Mouse (Mus musculus): ENCODE measurements around the gene Nrxn1. TPM values are rescaled to one million over a fixed set of nuclear protein-coding genes. Genes with fewer than 3 reads are reported as not detected.
A peak's percentile ranks its signal among the peaks of the same experiment; 100 is the strongest.

Gene Nrxn1
- polyA plus RNA-seq, 1 experiment from 2014 or later, result 40.7 TPM

DNA sequence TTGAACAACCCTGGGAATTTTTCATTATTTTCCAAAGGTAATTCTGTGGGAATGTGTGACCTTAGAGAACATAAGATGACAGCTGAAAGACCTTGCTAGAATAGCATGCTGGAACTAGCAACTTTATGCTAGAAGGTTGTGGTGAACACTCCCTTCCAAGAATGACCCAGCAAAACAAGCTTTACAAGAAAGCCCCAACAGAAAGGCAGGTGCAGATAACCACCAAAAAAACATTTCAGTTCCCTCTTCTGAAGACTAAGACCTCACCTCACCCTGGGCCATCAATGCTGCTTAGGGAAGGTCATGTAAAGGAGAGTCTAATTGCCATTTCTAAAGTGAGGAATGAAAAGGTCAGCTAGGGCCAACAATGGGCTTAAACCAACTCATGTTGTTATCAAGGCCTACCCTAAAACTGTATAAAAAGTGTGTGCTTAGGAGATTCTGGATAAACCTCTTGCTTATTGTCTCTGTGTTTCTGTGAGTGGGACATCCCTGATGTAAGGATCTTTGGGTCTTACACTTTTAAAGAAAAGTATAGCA, 249.7 kb downstream of the Nrxn1 start:
- H3K4me2 ChIP-seq (replicated peaks), result no peak overlapping the region
- no peaks in the 10 kb centered on the region for H3K27me3 ChIP-seq
- H3K9me3 ChIP-seq, result no peaks in the 10 kb centered on the region
- H3K27ac ChIP-seq (replicated peaks), result no peak overlapping the region
- ATAC-seq (ENCODE audit: low FRiP score, low read depth), result no peak
- H3K4me3 ChIP-seq, result no peak overlapping the region
- no peaks in the 10 kb centered on the region for H3K36me3 ChIP-seq
- H3K9ac ChIP-seq (replicated peaks), result no peak overlapping the region
- H3K4me1 ChIP-seq, result 0 out of 2 replicates have a peak, but pooled peaks cover 6% of the 10 kb centered on the region

GRCm38 (mm10) chr17:90837022-90837414, 255.9 kb downstream of the Nrxn1 start:
- 0 out of 2 replicates have a peak, but pooled peaks cover 6% of the 10 kb centered on the region for H3K4me1 ChIP-seq
- H3K9ac ChIP-seq (replicated peaks), result no peak overlapping the region
- no peaks in the 10 kb centered on the region for H3K36me3 ChIP-seq
- peak overlapping the region; percentile 65 for H3K27ac ChIP-seq (replicated peaks)
- no peak overlapping the region for H3K4me3 ChIP-seq
- peak; percentile 82 for ATAC-seq (ENCODE audit: low FRiP score, low read depth)
- H3K9me3 ChIP-seq, result no peaks in the 10 kb centered on the region
- no peak overlapping the region for H3K4me2 ChIP-seq (replicated peaks)
- H3K27me3 ChIP-seq, result no peaks in the 10 kb centered on the region

GRCm38 (mm10) chr17:90836154-90837021, 256.5 kb downstream of the Nrxn1 start:
- peak; percentile 55; the same call in 1 of the 2 replicates for ATAC-seq (ENCODE audit: low FRiP score, low read depth)

GRCm38 (mm10) chr17:90818340-90818739, 274.5 kb downstream of the Nrxn1 start:
- no peak overlapping the region for H3K4me2 ChIP-seq (replicated peaks)
- no peaks in the 10 kb centered on the region for H3K27me3 ChIP-seq
- 86% methylated on average over 2 of the region's 2 CpGs for whole genome bisulfite sequencing
- H3K4me3 ChIP-seq, result no peak overlapping the region
- no peak overlapping the region for H3K9ac ChIP-seq (replicated peaks)
- H3K36me3 ChIP-seq, result no peaks in the 10 kb centered on the region
- H3K4me1 ChIP-seq, result no peaks in the 10 kb centered on the region
- no peak overlapping the region for H3K27ac ChIP-seq (replicated peaks)
- H3K9me3 ChIP-seq, result no peaks in the 10 kb centered on the region
- no peak for ATAC-seq (ENCODE audit: low FRiP score, low read depth)

More at GRCm38 (mm10) chr17:90836154-90837021, 256.5 kb downstream of the Nrxn1 start:
- Histone ChIP-seq H3K4me1 (0 out of 2 replicates have a peak, but pooled peaks cover 6% of the 10 kb centered on the region), H3K27ac (replicated peaks) (peak overlapping the region; percentile 65), H3K27me3 (no peaks in the 10 kb centered on the region), H3K36me3 (no peaks in the 10 kb centered on the region), H3K4me2 (replicated peaks) (no peak overlapping the region), H3K9ac (replicated peaks) (no peak overlapping the region), H3K9me3 (no peaks in the 10 kb centered on the region), H3K4me3 (no peak overlapping the region)
- 45% methylated on average over 4 of the region's 4 CpGs for WGBS

- H3K4me2 ChIP-seq (replicated peaks), result no peak overlapping the region
- H3K27me3 ChIP-seq, result no peaks in the 10 kb centered on the region
- no peak overlapping the region for H3K9ac ChIP-seq (replicated peaks)
- ATAC-seq (ENCODE audit: low FRiP score, low read depth), result no peak
- no peak overlapping the region for H3K4me3 ChIP-seq
- H3K4me1 ChIP-seq, result no peaks in the 10 kb centered on the region
- H3K27ac ChIP-seq (replicated peaks), result no peak overlapping the region
- H3K9me3 ChIP-seq, result no peaks in the 10 kb centered on the region
- WGBS, result 84% methylated on average over 2 of the region's 2 CpGs
- no peaks in the 10 kb centered on the region for H3K36me3 ChIP-seq
These were observed 275.0 kb downstream of the Nrxn1 start for GRCm38 (mm10) chr17:90817898-90818297.

DNA sequence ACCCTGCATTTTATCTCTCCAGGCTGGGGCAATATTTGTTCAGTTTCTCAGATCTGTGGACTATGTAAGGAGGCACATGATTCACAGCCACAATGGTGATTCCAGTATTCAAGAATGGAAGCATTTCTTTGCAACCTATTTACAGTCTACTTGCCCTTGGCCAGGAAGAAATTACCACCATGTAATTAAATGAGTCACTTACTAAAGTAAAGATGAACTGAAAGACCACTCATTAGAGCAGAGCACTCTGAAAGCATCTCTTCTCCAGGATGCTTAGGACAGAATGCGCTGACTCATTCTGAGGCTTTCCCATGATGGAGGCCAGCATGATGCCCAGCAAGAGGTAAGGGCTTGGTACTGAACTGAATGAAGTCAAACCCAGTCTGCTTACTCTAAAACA, 277.6 kb downstream of the Nrxn1 start:
- Histone ChIP-seq H3K4me1 (no peaks in the 10 kb centered on the region), H3K27me3 (no peaks in the 10 kb centered on the region), H3K4me2 (replicated peaks) (no peak overlapping the region), H3K4me3 (no peak overlapping the region), H3K27ac (replicated peaks) (no peak overlapping the region), H3K9ac (replicated peaks) (no peak overlapping the region), H3K36me3 (no peaks in the 10 kb centered on the region), H3K9me3 (no peaks in the 10 kb centered on the region)
- 92% methylated on average over 1 of the region's 1 CpGs for WGBS
- no peak for ATAC-seq (ENCODE audit: low FRiP score, low read depth)

GRCm38 (mm10) chr17:90813760-90814159, 279.1 kb downstream of the Nrxn1 start:
- Histone ChIP-seq H3K27me3 (no peaks in the 10 kb centered on the region), H3K4me2 (replicated peaks) (no peak overlapping the region), H3K9me3 (no peaks in the 10 kb centered on the region), H3K4me3 (no peak overlapping the region), H3K27ac (replicated peaks) (no peak overlapping the region), H3K36me3 (no peaks in the 10 kb centered on the region), H3K9ac (replicated peaks) (no peak overlapping the region), H3K4me1 (no peaks in the 10 kb centered on the region)
- no peak for ATAC-seq (ENCODE audit: low FRiP score, low read depth)

DNA sequence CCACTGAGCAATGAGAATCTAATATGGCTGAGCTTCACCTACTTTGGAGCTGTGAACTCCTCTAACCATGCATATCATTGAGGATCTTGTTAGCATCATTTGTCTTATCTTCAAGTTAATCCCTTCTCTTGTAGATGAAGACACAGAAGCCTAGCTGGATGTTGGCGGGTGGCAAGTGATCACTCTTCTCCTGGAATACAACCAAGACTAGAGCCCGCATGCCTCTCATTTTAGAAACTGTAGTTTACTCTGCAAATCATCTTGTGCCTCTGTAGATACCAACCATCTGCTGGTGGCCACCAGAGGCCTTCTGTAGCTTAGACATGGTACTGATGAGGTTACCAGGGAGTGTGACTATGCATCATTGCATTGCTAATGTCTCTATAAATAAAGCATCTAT, 280.4 kb downstream of the Nrxn1 start:
- Histone ChIP-seq H3K4me1 (no peaks in the 10 kb centered on the region), H3K27ac (replicated peaks) (no peak overlapping the region), H3K4me2 (replicated peaks) (no peak overlapping the region), H3K4me3 (no peak overlapping the region), H3K36me3 (no peaks in the 10 kb centered on the region), H3K9me3 (no peaks in the 10 kb centered on the region), H3K9ac (replicated peaks) (no peak overlapping the region), H3K27me3 (no peaks in the 10 kb centered on the region)
- no peak for ATAC-seq (ENCODE audit: low FRiP score, low read depth)
- WGBS, result 95% methylated on average over 2 of the region's 2 CpGs

DNA sequence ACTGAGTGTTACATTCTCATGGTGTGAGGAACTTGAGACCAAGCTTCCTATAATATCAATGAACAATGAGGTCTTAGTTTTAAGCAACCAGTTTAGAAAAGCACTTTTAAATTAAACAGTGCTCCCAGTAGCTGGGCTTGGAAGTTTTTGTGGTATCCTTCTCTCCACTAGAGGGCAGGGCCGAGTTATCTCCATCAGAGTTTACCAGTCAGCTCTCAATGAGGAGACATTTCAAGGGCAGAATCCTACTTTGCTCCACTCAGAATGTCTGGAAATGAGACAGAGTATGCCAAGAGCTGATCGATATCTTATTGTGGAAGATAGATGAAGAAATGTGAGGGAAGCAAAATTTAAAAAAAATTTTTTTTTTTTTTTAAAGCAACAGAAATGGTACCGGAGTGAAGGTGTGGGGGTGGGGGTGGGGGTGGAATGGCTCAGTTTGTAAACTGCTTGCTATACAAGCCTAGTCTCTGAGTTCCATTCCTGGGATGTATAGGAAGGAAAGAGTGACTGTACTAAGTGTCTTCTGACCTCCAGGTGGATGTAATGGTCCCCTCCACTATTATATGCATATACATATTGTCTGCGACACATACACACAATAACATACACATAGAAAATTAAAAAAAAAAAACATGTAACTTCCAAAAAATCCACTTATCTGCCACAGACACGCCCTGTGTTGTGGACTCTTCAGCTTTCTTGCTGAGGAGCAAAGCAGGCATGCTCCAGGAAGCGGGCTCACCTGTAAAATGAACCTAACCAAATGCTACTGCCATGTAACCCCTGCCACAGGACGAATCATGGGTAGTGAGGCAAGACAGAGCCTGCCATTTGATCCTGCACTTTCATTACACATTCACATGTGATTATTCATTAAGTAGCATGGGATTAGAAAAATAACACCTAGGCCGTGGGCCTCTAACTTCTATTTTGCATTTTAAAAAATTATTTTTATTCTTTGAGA, 283.4 kb downstream of the Nrxn1 start:
- Histone ChIP-seq H3K4me3 (no peak overlapping the region), H3K36me3 (no peaks in the 10 kb centered on the region), H3K9ac (replicated peaks) (no peak overlapping the region), H3K27ac (replicated peaks) (no peak overlapping the region), H3K4me1 (no peaks in the 10 kb centered on the region), H3K27me3 (no peaks in the 10 kb centered on the region), H3K4me2 (replicated peaks) (no peak overlapping the region), H3K9me3 (no peaks in the 10 kb centered on the region)
- ATAC-seq (ENCODE audit: low FRiP score, low read depth), result peak; percentile 81
- 62% methylated on average over 8 of the region's 8 CpGs for WGBS

GRCm38 (mm10) chr17:90808256-90808655, 284.6 kb downstream of the Nrxn1 start:
- ATAC-seq (ENCODE audit: low FRiP score, low read depth), result no peak
- no peaks in the 10 kb centered on the region for H3K36me3 ChIP-seq
- no peaks in the 10 kb centered on the region for H3K27me3 ChIP-seq
- H3K9ac ChIP-seq (replicated peaks), result no peak overlapping the region
- H3K9me3 ChIP-seq, result no peaks in the 10 kb centered on the region
- no peak overlapping the region for H3K4me2 ChIP-seq (replicated peaks)
- no peaks in the 10 kb centered on the region for H3K4me1 ChIP-seq
- H3K27ac ChIP-seq (replicated peaks), result no peak overlapping the region
- H3K4me3 ChIP-seq, result no peak overlapping the region
- 63% methylated on average over 2 of the region's 2 CpGs for WGBS

DNA sequence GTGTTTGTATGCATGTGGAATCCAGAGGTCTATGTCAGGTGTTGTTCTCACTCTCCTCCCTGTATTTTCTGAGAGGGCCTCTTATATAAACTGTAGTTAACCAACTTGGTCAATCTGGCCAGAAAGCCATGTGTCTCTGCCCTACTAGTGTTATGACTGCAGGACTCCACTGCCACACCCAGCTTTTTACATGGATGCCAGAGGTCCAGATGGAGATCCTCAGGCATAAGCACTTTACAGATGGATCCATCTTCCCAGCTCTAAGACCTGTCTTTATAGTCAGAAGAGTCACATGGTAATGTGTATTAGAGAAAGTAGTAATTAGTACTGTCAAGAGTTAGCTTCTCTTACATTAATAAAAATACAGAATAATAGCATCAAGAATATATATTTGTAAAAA, 285.7 kb downstream of the Nrxn1 start:
- H3K4me3 ChIP-seq, result no peak overlapping the region
- no peaks in the 10 kb centered on the region for H3K27me3 ChIP-seq
- no peak overlapping the region for H3K27ac ChIP-seq (replicated peaks)
- no peak overlapping the region for H3K4me2 ChIP-seq (replicated peaks)
- no peak for ATAC-seq (ENCODE audit: low FRiP score, low read depth)
- H3K4me1 ChIP-seq, result no peaks in the 10 kb centered on the region
- no peak overlapping the region for H3K9ac ChIP-seq (replicated peaks)
- H3K9me3 ChIP-seq, result no peaks in the 10 kb centered on the region
- no peaks in the 10 kb centered on the region for H3K36me3 ChIP-seq

DNA sequence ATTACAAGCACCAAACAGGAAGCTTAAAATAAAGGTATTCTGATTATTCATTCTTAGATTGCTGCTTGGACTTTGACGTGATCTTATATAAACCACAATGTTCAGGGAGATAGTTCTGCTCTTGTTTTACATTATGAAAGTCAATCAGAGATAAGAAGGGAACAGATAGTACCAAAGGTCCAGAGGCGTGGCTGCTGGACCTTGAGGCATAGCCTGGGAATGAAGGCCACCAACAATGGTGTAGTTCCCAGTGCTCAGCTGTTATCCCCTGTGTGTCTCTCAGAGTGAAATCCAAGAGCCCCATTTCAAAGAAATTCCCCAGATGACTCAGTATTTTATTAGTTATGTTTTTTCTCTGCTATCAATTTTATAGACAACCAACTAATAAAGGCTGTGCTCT, 294.2 kb downstream of the Nrxn1 start:
- Histone ChIP-seq H3K9ac (replicated peaks) (no peak overlapping the region), H3K4me3 (no peak overlapping the region), H3K36me3 (no peaks in the 10 kb centered on the region), H3K4me2 (replicated peaks) (no peak overlapping the region), H3K27me3 (no peaks in the 10 kb centered on the region), H3K27ac (replicated peaks) (no peak overlapping the region), H3K9me3 (no peaks in the 10 kb centered on the region), H3K4me1 (no peaks in the 10 kb centered on the region; the same call in 1 of the 2 replicates)
- 91% methylated on average over 2 of the region's 2 CpGs for WGBS
- ATAC-seq (ENCODE audit: low FRiP score, low read depth), result no peak

All from midbrain, embryonic 12.5 days (tissue).